Mouse (Mus musculus): ENCODE results near the gene Cxcl13. TPM values are rescaled to one million over a fixed set of nuclear protein-coding genes. Genes with fewer than 3 reads are reported as not detected.

Cxcl13 gene
- polyA plus RNA-seq, 1 experiment: not detected

- Histone ChIP-seq H3K36me3 (ENCODE audit: control insufficient read depth, insufficient read depth) (no peaks in the 10 kb centered on the region), H3K79me3 (ENCODE audit: low read depth) (no peaks in the 10 kb centered on the region), H3K27me3 (ENCODE audit: control insufficient read depth, insufficient read depth, insufficient read length) (no peaks in the 10 kb centered on the region), H3ac (ENCODE audit: control insufficient read depth, insufficient read length, low read depth) (no peak overlapping the region), H3K4me3 (ENCODE audit: insufficient read depth, poor library complexity, severe bottlenecking) (no peak overlapping the region), H3K79me2 (ENCODE audit: control insufficient read depth, insufficient read depth) (no peaks in the 10 kb centered on the region)
- TF ChIP-seq MAX (IDR thresholded peaks at IDR 0.05): no peak
- no peak for TF ChIP-seq CEBPB (IDR thresholded peaks at IDR 0.05; ENCODE audit: low read depth)
- no peak for TF ChIP-seq MYOG (IDR thresholded peaks at IDR 0.05; ENCODE audit: control insufficient read depth, extremely low read depth, insufficient read length)
- no peak for TF ChIP-seq MYOD1 (IDR thresholded peaks at IDR 0.05; ENCODE audit: control insufficient read depth, insufficient read length, low read depth)
- no peak for TF ChIP-seq FOSL1 (IDR thresholded peaks at IDR 0.05; ENCODE audit: insufficient read depth, low read length, poor library complexity, severe bottlenecking)
- TF ChIP-seq USF1 (IDR thresholded peaks at IDR 0.05; ENCODE audit: low read depth): no peak
- no peak for TF ChIP-seq CTCF (IDR thresholded peaks at IDR 0.05; ENCODE audit: control insufficient read depth, insufficient read depth, insufficient read length)
Observed at GRCm38 (mm10) chr5:95991339-95992292, 34.9 kb downstream of the Cxcl13 start.

- Histone ChIP-seq H3K79me3 (ENCODE audit: low read depth) (no peaks in the 10 kb centered on the region), H3K79me2 (ENCODE audit: control insufficient read depth, insufficient read depth) (no peaks in the 10 kb centered on the region), H3K36me3 (ENCODE audit: control insufficient read depth, insufficient read depth) (no peaks in the 10 kb centered on the region), H3ac (ENCODE audit: control insufficient read depth, insufficient read length, low read depth) (no peak overlapping the region), H3K4me3 (ENCODE audit: insufficient read depth, poor library complexity, severe bottlenecking) (no peak overlapping the region), H3K27me3 (ENCODE audit: control insufficient read depth, insufficient read depth, insufficient read length) (no peaks in the 10 kb centered on the region)
- TF ChIP-seq CTCF (IDR thresholded peaks at IDR 0.05; ENCODE audit: control insufficient read depth, insufficient read depth, insufficient read length) (no peak), MAX (IDR thresholded peaks at IDR 0.05) (no peak)
Observed at GRCm38 (mm10) chr5:95997276-95997675, 40.5 kb downstream of the Cxcl13 start.

DNA sequence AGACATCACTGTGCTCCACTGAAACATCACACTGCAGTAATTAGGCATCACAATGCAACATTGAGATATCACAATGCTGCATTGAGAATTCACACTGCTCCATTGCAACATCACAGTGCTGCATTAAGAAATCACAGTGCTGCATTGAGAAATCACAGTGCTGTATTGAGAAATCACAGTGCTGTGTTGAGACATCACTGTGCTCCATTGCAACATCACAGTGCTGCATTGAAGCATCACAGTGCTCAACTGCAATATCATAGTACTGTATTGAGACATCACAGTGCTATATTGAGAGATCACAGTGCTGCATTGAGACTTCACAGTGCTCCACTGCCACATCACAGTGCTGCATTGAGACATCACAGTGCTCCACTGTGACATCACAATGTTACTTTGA is 46.6 kb downstream of the Cxcl13 start:
- H3K79me3 ChIP-seq (ENCODE audit: low read depth): no peaks in the 10 kb centered on the region
- no peak overlapping the region for H3K4me3 ChIP-seq (ENCODE audit: insufficient read depth, poor library complexity, severe bottlenecking)
- no peaks in the 10 kb centered on the region for H3K27me3 ChIP-seq (ENCODE audit: control insufficient read depth, insufficient read depth, insufficient read length)
- no peak overlapping the region for H3ac ChIP-seq (ENCODE audit: control insufficient read depth, insufficient read length, low read depth)
- H3K36me3 ChIP-seq (ENCODE audit: control insufficient read depth, insufficient read depth): no peaks in the 10 kb centered on the region
- no peak for TF ChIP-seq FOSL1 (IDR thresholded peaks at IDR 0.05; ENCODE audit: insufficient read depth, low read length, poor library complexity, severe bottlenecking)
- TF ChIP-seq MYOG (IDR thresholded peaks at IDR 0.05; ENCODE audit: control insufficient read depth, extremely low read depth, insufficient read length): no peak
- peak; percentile 29 for TF ChIP-seq CEBPB (IDR thresholded peaks at IDR 0.05; ENCODE audit: low read depth)
- no peaks in the 10 kb centered on the region for H3K79me2 ChIP-seq (ENCODE audit: control insufficient read depth, insufficient read depth)

DNA sequence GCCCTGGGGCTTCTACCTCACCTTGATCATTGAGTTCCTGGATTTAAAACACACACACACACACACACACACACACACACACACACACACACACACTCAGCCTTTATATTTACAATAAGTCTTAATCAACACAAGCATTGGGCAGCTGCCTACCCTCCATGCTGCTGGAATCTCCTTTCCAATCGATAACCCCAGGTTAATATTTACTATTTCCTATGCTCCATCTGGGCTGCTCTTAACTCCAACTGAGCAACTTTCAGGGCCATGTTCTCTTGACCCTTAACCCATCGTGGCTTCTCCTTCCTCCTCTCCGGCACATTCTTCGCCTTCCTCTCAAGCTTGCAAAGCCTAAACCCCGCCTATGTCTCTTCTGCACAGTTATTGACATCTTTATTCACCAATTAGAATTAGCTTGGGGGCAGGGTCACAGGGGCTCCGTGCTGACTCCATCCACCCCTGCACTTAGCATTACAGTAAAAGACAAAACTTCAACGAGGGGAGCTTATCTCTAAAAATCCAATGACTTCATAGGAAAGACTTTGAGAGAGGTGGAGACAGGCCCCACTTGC is 51.6 kb downstream of the Cxcl13 start:
- Histone ChIP-seq H3K36me3 (ENCODE audit: control insufficient read depth, insufficient read depth) (no peaks in the 10 kb centered on the region), H3ac (ENCODE audit: control insufficient read depth, insufficient read length, low read depth) (no peak overlapping the region), H3K27me3 (ENCODE audit: control insufficient read depth, insufficient read depth, insufficient read length) (no peaks in the 10 kb centered on the region), H3K79me3 (ENCODE audit: low read depth) (no peaks in the 10 kb centered on the region), H3K79me2 (ENCODE audit: control insufficient read depth, insufficient read depth) (no peaks in the 10 kb centered on the region), H3K4me3 (ENCODE audit: insufficient read depth, poor library complexity, severe bottlenecking) (no peak overlapping the region)
- TF ChIP-seq FOSL1 (IDR thresholded peaks at IDR 0.05; ENCODE audit: insufficient read depth, low read length, poor library complexity, severe bottlenecking) (no peak), USF1 (IDR thresholded peaks at IDR 0.05; ENCODE audit: low read depth) (no peak), MYOG (IDR thresholded peaks at IDR 0.05; ENCODE audit: control insufficient read depth, extremely low read depth, insufficient read length) (no peak)

DNA sequence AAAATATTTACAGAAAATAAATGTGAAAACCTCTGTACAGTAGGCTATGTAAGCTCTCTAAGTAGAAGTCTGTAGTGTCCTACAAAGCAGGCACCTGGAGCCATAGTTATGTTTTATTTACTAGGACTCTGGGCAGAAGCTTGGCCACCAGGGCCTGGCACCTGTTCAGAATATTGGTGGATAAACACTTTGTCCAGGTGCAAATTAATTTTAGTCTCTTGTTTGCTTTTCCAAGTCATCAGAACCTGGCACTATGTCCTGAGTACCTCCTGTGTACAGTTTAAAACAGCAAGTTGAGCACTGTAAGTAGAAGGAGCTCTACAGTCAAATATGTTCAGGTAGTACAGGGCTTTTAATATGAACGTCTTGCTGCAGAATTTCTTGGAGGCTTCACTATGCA is 52.3 kb downstream of the Cxcl13 start:
- Histone ChIP-seq H3K4me3 (ENCODE audit: insufficient read depth, poor library complexity, severe bottlenecking) (no peak overlapping the region), H3K79me3 (ENCODE audit: low read depth) (no peaks in the 10 kb centered on the region), H3K27me3 (ENCODE audit: control insufficient read depth, insufficient read depth, insufficient read length) (no peaks in the 10 kb centered on the region), H3K36me3 (ENCODE audit: control insufficient read depth, insufficient read depth) (no peaks in the 10 kb centered on the region), H3K79me2 (ENCODE audit: control insufficient read depth, insufficient read depth) (no peaks in the 10 kb centered on the region), H3ac (ENCODE audit: control insufficient read depth, insufficient read length, low read depth) (no peak overlapping the region)
- TF ChIP-seq USF1 (IDR thresholded peaks at IDR 0.05; ENCODE audit: low read depth) (no peak), MYOG (IDR thresholded peaks at IDR 0.05; ENCODE audit: control insufficient read depth, extremely low read depth, insufficient read length) (no peak), MAX (IDR thresholded peaks at IDR 0.05) (no peak), FOSL1 (IDR thresholded peaks at IDR 0.05; ENCODE audit: insufficient read depth, low read length, poor library complexity, severe bottlenecking) (no peak)

Other genes starting within 250 kb of the Cxcl13 start
- gene Gm7978, start 220.8 kb upstream of the Cxcl13 start, polyA plus RNA-seq (2012; fragmentation: generic; extraction: Trizol): 0.09 TPM
- 0.18 TPM for gene Gm7982, start 214.9 kb upstream of the Cxcl13 start, polyA plus RNA-seq (2012; fragmentation: generic; extraction: Trizol)
- not detected for gene E330014E10Rik, start 181.0 kb upstream of the Cxcl13 start, polyA plus RNA-seq (2012; fragmentation: generic; extraction: Trizol)
- gene Cnot6l, start 207.2 kb downstream of the Cxcl13 start, polyA plus RNA-seq (2012; fragmentation: generic; extraction: Trizol): 6.9 TPM